Mouse (Mus musculus): ENCODE data around the gene Wdr70. TPM values are rescaled to one million over a fixed set of nuclear protein-coding genes. Genes with fewer than 3 reads are reported as not detected.

Wdr70 gene
- total and polyA plus RNA-seq, 3 experiments: 21.9 to 37.1 (median 23.6) TPM

GRCm38 (mm10) chr15:7950561-7950960 lies 148.4 kb downstream of the Wdr70 start:
- H3K27ac ChIP-seq (ENCODE audit: insufficient read depth, low read depth): no peak overlapping the region
- dilution Hi-C loops (cut with MboI; ENCODE audit: extremely low pct_ligation_motif_present, extremely low pct_unique_long_range_greater_than_20kb, low sequenced_read_pairs) (no loop called here), in situ Hi-C loops (cut with MboI; ENCODE audit: low pct_ligation_motif_present, low pct_unique_long_range_greater_than_20kb, low sequenced_read_pairs) (no loop called here)
- H3K4me1 ChIP-seq (ENCODE audit: control insufficient read depth in 1 of 2, insufficient read depth in 2 of 2): no peaks in the 10 kb centered on the region
- no peak for DNase-seq (ENCODE audit: extremely low read depth)
- no peak overlapping the region for H3K4me2 ChIP-seq (ENCODE audit: insufficient read depth, low read depth, poor library complexity, severe bottlenecking)
- H3K9me3 ChIP-seq (replicated peaks; ENCODE audit: low read length): no peaks in the 10 kb centered on the region
- no peak overlapping the region for H3K9ac ChIP-seq (ENCODE audit: insufficient read depth, low read depth)
- TF ChIP-seq ZMIZ1 (IDR thresholded peaks at IDR 0.05; ENCODE audit: low read depth, low read length) (no peak), BHLHE40 (IDR thresholded peaks at IDR 0.05; ENCODE audit: low read depth, low read length) (no peak), USF2 (conservative IDR thresholded peaks at IDR 0.05; ENCODE audit: low read depth, low read length) (no peak), POLR2AphosphoS2 (IDR thresholded peaks at IDR 0.05; ENCODE audit: low read depth, low read length) (no peak), POLR2A (IDR thresholded peaks at IDR 0.05; ENCODE audit: low read depth, low read length) (no peak), MAFK (IDR thresholded peaks at IDR 0.05; ENCODE audit: insufficient replicate concordance, low read length) (no peak), NELFE (IDR thresholded peaks at IDR 0.05; ENCODE audit: low read depth, low read length) (no peak), ZC3H11A (IDR thresholded peaks at IDR 0.05; ENCODE audit: low read depth, low read length) (no peak), GABPA (IDR thresholded peaks at IDR 0.05; ENCODE audit: insufficient replicate concordance, low read depth, low read length) (no peak), HCFC1 (IDR thresholded peaks at IDR 0.05; ENCODE audit: low read depth, low read length) (no peak), KAT2A (IDR thresholded peaks at IDR 0.05; ENCODE audit: insufficient replicate concordance, low read length) (no peak), CHD2 (IDR thresholded peaks at IDR 0.05; ENCODE audit: low read length) (no peak), SMC3 (IDR thresholded peaks at IDR 0.05; ENCODE audit: low read depth, low read length) (no peak), NRF1 (IDR thresholded peaks at IDR 0.05; ENCODE audit: low read depth, low read length) (no peak), MEF2A (IDR thresholded peaks at IDR 0.05; ENCODE audit: borderline replicate concordance, low read depth, low read length) (no peak), MAX (IDR thresholded peaks at IDR 0.05; ENCODE audit: low read length) (no peak), RAD21 (IDR thresholded peaks at IDR 0.05; ENCODE audit: low read depth, low read length) (no peak), CTCF (conservative IDR thresholded peaks at IDR 0.05 in 1 of 2, IDR thresholded peaks at IDR 0.05 in 1 of 2; ENCODE audit: low read depth in 2 of 2, low read length in 2 of 2) (no peak), MXI1 (IDR thresholded peaks at IDR 0.05; ENCODE audit: low read depth, low read length) (no peak)
- H3K4me3 ChIP-seq (replicated peaks in 1 of 3; ENCODE audit: low read depth in 2 of 3, low read length in 2 of 3, poor library complexity in 1 of 3): no peak overlapping the region
- no peaks in the 10 kb centered on the region for H3K27me3 ChIP-seq (replicated peaks)
- peaks cover 0 to 4% of the 10 kb centered on the region in 2 experiments for H3K36me3 ChIP-seq (replicated peaks in 1 of 2; ENCODE audit: control insufficient read depth in 1 of 2, insufficient read depth in 1 of 2, low read length in 1 of 2)
- H3K79me2 ChIP-seq (replicated peaks; ENCODE audit: control insufficient read depth, extremely low read depth, insufficient read depth, poor library complexity, severe bottlenecking): no peaks in the 10 kb centered on the region

- TF ChIP-seq MYC (IDR thresholded peaks at IDR 0.05; ENCODE audit: low read depth, low read length) (no peak), MAFK (IDR thresholded peaks at IDR 0.05; ENCODE audit: insufficient replicate concordance, low read length) (no peak), JUND (conservative IDR thresholded peaks at IDR 0.05; ENCODE audit: low read depth, low read length) (no peak), CHD1 (IDR thresholded peaks at IDR 0.05; ENCODE audit: low read depth, low read length) (no peak), UBTF (IDR thresholded peaks at IDR 0.05; ENCODE audit: low read depth, low read length) (no peak), ELF1 (IDR thresholded peaks at IDR 0.05; ENCODE audit: low read depth, low read length) (no peak), IRF4 (IDR thresholded peaks at IDR 0.05; ENCODE audit: low read depth, low read length) (no peak), KAT2A (IDR thresholded peaks at IDR 0.05; ENCODE audit: insufficient replicate concordance, low read length) (no peak), USF2 (conservative IDR thresholded peaks at IDR 0.05; ENCODE audit: low read depth, low read length) (no peak), POLR2A (IDR thresholded peaks at IDR 0.05; ENCODE audit: low read depth, low read length) (no peak)
- DNase-seq (ENCODE audit: extremely low read depth): no peak
- no peak overlapping the region for H3K4me3 ChIP-seq (replicated peaks in 1 of 3; ENCODE audit: low read depth in 2 of 3, low read length in 2 of 3, poor library complexity in 1 of 3)
- H3K27ac ChIP-seq (ENCODE audit: insufficient read depth, low read depth): no peak overlapping the region
- dilution Hi-C loops (cut with MboI; ENCODE audit: extremely low pct_ligation_motif_present, extremely low pct_unique_long_range_greater_than_20kb, low sequenced_read_pairs): no loop called here
- no peaks in the 10 kb centered on the region for H3K4me1 ChIP-seq (ENCODE audit: control insufficient read depth in 1 of 2, insufficient read depth in 2 of 2)
- H3K9ac ChIP-seq (ENCODE audit: insufficient read depth, low read depth): no peak overlapping the region
- no peak overlapping the region for H3K4me2 ChIP-seq (ENCODE audit: insufficient read depth, low read depth, poor library complexity, severe bottlenecking)
- no peaks in the 10 kb centered on the region for H3K27me3 ChIP-seq (replicated peaks)
- in situ Hi-C loops (cut with MboI; ENCODE audit: low pct_ligation_motif_present, low pct_unique_long_range_greater_than_20kb, low sequenced_read_pairs): no loop called here
- no peaks in the 10 kb centered on the region for H3K9me3 ChIP-seq (replicated peaks; ENCODE audit: low read length)
- peaks cover 0 to 3% of the 10 kb centered on the region in 2 experiments for H3K36me3 ChIP-seq (replicated peaks in 1 of 2; ENCODE audit: control insufficient read depth in 1 of 2, insufficient read depth in 1 of 2, low read length in 1 of 2)
- H3K79me2 ChIP-seq (replicated peaks; ENCODE audit: control insufficient read depth, extremely low read depth, insufficient read depth, poor library complexity, severe bottlenecking): no peaks in the 10 kb centered on the region
These were observed 157.3 kb downstream of the Wdr70 start for GRCm38 (mm10) chr15:7941690-7942089.
